Mouse (Mus musculus) lung, postnatal 0 days (tissue): ENCODE measurements around the gene Muc4.

Source experiments
- CTCF ChIP-seq: IDR thresholded peaks from 2 replicates; pipeline ENCODE4 v1.5.1; 2016; ENCODE audit warnings: antibody characterized with exemption, mild to moderate bottlenecking
- EP300 ChIP-seq: IDR thresholded peaks from 2 replicates; pipeline ENCODE4 v1.6.1; 2016; ENCODE audit warnings: antibody characterized with exemption, mild to moderate bottlenecking, control low read depth

- TF ChIP-seq CTCF (no peak), EP300 (peak; percentile 63; the same call in 1 of the 2 replicates)
Measured at GRCm38 (mm10) chr16:32803252-32803853, 67.7 kb downstream of the Muc4 start.
